Mouse (Mus musculus) bone marrow macrophage, adult 2 months (primary cell): ENCODE results near the gene Gm20532.

Experiments used
- CTCF ChIP-seq: IDR thresholded peaks from 2 replicates; pipeline ENCODE4 v1.5.1; 2012; ENCODE audit warnings: low read depth, mild to moderate bottlenecking, low read length, moderate library complexity
- POLR2A ChIP-seq: IDR thresholded peaks from 2 replicates; pipeline ENCODE4 v1.6.1; 2012; ENCODE audit warnings: mild to moderate bottlenecking, low read depth, low read length, borderline replicate concordance

DNA sequence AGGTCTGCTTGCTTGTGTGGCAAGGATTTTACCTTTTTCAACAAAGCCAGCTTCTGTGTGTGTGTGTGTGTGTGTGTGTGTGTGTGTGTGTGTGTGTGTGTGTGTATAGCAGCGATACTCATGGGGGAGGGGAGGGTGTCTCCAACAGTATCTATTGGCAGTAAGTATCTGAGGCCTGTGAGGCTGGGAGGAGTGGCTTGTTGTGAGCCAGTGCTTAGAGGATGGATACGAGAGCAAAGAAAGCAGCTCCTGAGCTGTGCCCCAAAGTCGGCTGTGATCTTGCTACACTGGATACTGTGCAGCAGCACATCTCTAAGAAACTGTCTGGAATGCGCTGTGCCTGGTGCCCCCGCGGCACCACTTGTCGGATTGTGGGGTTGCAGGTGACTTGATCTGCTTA, 31.5 kb downstream of the Gm20532 start:
- TF ChIP-seq CTCF = no peak
- no peak for TF ChIP-seq POLR2A
